Mouse (Mus musculus) heart, adult 8-10 months (tissue): ENCODE results near the gene Pcgf1. TPM values are rescaled to one million over a fixed set of nuclear protein-coding genes. Genes with fewer than 3 reads are reported as not detected.

Source experiments
- DNase-seq: peaks from one replicate; pipeline ENCODE4 v3.0.0; 2022; ENCODE audit warnings: low spot score
- microRNA-seq: library from miRNA; unstranded; fragments of <30 nt; microRNA quantifications from one replicate; pipeline ENCODE4 v1.2.0, GENCODE M21; 2022
- total RNA-seq, 4 experiments: library from RNA; stranded (reverse); gene quantifications; 2 replicates each; pipeline ENCODE4 v1.2.4; 2022

The Pcgf1 gene
- total RNA-seq, 4 experiments from 2014 or later = 7.6 to 9.8 (median 8.5) TPM

DNA sequence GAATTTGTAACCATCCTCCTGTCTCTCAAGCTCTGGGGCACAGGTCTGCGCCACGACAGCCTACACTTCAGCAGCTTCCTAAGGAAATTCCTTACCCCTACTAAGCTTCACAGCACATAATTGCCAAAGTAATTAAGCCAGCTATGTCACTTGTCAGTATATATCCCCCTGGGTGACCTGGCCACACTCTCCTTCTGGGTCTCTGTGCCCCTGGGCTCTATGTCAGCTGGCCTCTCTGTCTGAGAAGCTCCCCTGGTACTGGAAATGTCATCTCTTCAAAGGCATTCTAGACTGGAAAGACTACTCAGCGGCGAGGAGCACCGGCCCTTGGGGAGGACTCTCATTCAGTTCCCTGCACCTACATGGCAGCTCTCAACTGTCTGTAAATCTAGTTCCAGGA, 45.3 kb downstream of the Pcgf1 start:
- no peak for DNase-seq

DNA sequence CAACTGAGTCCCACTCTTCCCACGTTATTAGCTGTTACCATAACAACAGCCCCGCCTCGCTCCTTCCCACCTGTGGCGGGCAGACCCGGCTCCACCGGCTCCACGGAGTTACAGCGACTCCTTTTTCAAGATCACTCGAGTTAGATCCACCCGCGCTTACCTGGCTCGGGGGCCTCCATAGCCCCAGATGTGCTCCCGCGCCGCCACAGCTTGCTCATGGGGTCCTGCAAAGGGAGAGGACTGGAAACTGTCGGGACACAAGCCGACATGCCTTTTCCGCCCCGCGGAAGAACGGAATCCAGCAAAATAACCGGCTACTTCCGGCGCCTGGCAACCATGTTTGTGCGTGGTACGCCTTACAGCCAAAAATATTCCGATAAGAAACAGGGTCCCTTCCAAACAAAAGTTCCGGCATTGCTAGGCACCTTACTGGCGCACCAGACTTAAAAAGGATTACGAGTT, 47.2 kb downstream of the Pcgf1 start:
- DNase-seq = peak; percentile 93

DNA sequence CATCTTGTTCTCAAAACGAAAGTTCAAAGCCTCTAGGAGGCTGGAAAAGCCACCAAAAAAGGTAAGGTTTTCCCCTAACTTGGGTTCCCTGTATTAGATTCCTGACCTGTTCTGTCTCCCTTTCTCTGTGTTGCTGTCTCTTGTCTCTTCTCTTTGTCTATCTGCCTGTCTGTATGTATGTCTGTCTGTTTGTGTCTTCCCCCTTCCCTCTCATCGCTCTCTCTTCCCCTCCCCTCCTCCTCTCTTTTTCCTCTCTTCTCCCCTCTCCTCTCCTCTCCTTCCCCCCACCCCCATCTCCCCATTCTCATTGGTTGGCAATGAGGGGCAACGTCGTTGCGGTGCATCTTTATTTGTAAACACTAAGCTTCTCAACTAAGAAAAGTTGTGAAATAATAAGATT, 47.7 kb downstream of the Pcgf1 start, which contains the start of gene Ino80b:
TSS of gene Ino80b (minus strand) at position 101 of the 400 bp plus-strand sequence.
- no peak for DNase-seq

DNA sequence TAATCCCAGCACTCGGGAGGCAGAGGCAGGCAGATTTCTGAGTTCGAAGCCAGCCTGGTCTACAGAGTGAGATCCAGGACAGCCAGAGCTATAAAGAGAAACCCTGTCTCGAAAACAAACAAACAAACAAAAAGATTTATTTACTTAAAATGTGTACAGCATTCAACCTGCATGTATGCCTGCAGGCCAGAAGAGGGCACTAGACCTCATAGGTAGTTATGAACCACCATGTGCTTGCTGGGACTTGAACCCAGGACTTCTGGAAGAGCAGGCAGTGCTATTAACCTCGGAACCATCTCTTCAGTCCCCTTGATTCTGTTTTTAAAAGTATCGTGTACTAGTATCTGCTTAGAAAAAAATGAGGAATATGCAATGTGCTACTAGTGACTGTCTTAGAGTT, 49.8 kb downstream of the Pcgf1 start:
- no peak for DNase-seq

Small RNAs within 50 kb of the gene (microRNA-seq; reads per million reads assigned to microRNA genes)
- gene Mir3470a = not detected
- not detected for gene Mir7040

Other genes with a start within 250 kb of the Pcgf1 start
- gene Sema4f, start 138.1 kb upstream of the Pcgf1 start, total RNA-seq = under 1 TPM in 3 of 4 experiments, not detected in 1; 0.17 to 0.31 (median 0.22) TPM
- not detected for gene M1ap, start 131.0 kb upstream of the Pcgf1 start, total RNA-seq
- gene Dok1, start 44.4 kb upstream of the Pcgf1 start, total RNA-seq = 1 to 10 TPM; 1.9 to 2.2 (median 2.0) TPM
- gene Loxl3, start 43.7 kb upstream of the Pcgf1 start, total RNA-seq = 1 to 10 TPM; 1.7 to 2.6 (median 2.0) TPM
- 10 to 100 TPM; 63.1 to 78.6 (median 72.3) TPM for gene Aup1, start 23.3 kb upstream of the Pcgf1 start, total RNA-seq
- gene Htra2, start 22.6 kb upstream of the Pcgf1 start, total RNA-seq = 10 to 100 TPM; 33.9 to 37.7 (median 34.7) TPM
- gene Dqx1, start 20.0 kb upstream of the Pcgf1 start, total RNA-seq = 1 to 10 TPM in 1 of 4 experiments, under 1 TPM in 3; 0.55 to 1.4 (median 0.84) TPM
- under 1 TPM in 1 of 4 experiments, not detected in 3; 0.16 TPM for gene Tlx2, start 7.6 kb upstream of the Pcgf1 start, total RNA-seq
- gene Lbx2, start 8.5 kb downstream of the Pcgf1 start, total RNA-seq = 1 to 10 TPM in 3 of 4 experiments, under 1 TPM in 1; 0.90 to 2.9 (median 1.3) TPM
- gene Ccdc142, start 23.7 kb downstream of the Pcgf1 start, total RNA-seq = 1 to 10 TPM in 3 of 4 experiments, under 1 TPM in 1; 0.72 to 2.8 (median 1.3) TPM
- gene Gm42688, start 23.7 kb downstream of the Pcgf1 start, total RNA-seq = 1 to 10 TPM in 3 of 4 experiments, under 1 TPM in 1; 0.57 to 1.9 (median 1.2) TPM
- 100 to 1,000 TPM; 132 to 143 (median 140) TPM for gene Mrpl53, start 31.2 kb downstream of the Pcgf1 start, total RNA-seq
- 10 to 100 TPM in 1 of 4 experiments, 1 to 10 TPM in 3; 6.0 to 10.3 (median 8.0) TPM for gene Mogs, start 37.6 kb downstream of the Pcgf1 start, total RNA-seq
- 10 to 100 TPM; 75.5 to 91.1 (median 82.0) TPM for gene Wbp1, start 43.7 kb downstream of the Pcgf1 start, total RNA-seq
- gene Ino80b, start 47.6 kb downstream of the Pcgf1 start, total RNA-seq = 10 to 100 TPM; 11.3 to 19.5 (median 15.3) TPM
- gene Rtkn, start 57.6 kb downstream of the Pcgf1 start, total RNA-seq = 1 to 10 TPM; 4.8 to 5.4 (median 5.3) TPM
- gene Wdr54, start 78.5 kb downstream of the Pcgf1 start, total RNA-seq = 1 to 10 TPM; 2.1 to 2.6 (median 2.4) TPM
- under 1 TPM; 0.16 to 0.41 (median 0.18) TPM for gene 1700003E16Rik, start 78.5 kb downstream of the Pcgf1 start, total RNA-seq
- gene Dctn1, start 88.1 kb downstream of the Pcgf1 start, total RNA-seq = 100 to 1,000 TPM; 120 to 137 (median 134) TPM
- gene Slc4a5, start 142.0 kb downstream of the Pcgf1 start, total RNA-seq = not detected
- 1 to 10 TPM; 1.0 to 2.2 (median 1.9) TPM for gene Mthfd2, start 248.0 kb downstream of the Pcgf1 start, total RNA-seq
- 10 to 100 TPM; 15.5 to 28.4 (median 20.2) TPM for gene Mob1a, start 248.1 kb downstream of the Pcgf1 start, total RNA-seq